ENCODE assay signal across 12 mouse cellular contexts in the genomic region with DNA sequence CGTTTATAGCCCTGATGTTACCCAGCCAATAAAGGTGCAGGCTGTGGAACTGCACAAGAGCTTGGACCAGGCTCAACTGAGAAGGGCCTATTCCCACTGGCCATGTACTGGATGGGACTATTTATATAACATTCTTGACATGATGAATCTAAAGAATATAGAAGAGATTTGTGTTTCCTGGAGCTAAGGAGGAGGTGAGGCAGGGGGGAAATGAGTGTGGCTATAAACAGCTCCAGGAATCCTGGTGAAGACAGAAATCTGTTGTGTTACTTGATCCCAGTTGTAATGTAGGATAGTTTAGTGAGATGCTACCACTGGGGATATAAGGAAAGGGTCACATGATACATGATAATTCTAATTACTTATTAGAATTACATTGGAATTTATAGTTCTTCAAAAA.
"Had no signal": no experiment of that assay in that cellular context is flagged by ENCODE, and none has a peak within 500 bp of the region (broad histone marks: within the 10 kb centered on the region; RNA-seq: fewer than 3 reads in every experiment).

No protein-coding gene starts in this region.

- H3K9me3 ChIP-seq: limb, embryonic 13.5 days; midbrain, embryonic 13.5 days had no signal

- H3K4me1 ChIP-seq: limb, embryonic 13.5 days; midbrain, embryonic 13.5 days had no signal

- H3K27me3 ChIP-seq: limb, embryonic 13.5 days; midbrain, embryonic 13.5 days had no signal

- DNase-seq: kidney, adult 8-10 months; kidney, postnatal 25 days; layer of hippocampus, adult 9-11 months; lung, adult 18-20 months; right cerebral cortex, postnatal 4 days; spleen, adult 18-20 months; thymus, adult 2 months; thymus, postnatal 25 days had no signal

- H3K4me2 ChIP-seq: limb, embryonic 13.5 days; midbrain, embryonic 13.5 days had no signal

- H3K4me3 ChIP-seq: limb, embryonic 13.5 days; midbrain, embryonic 13.5 days had no signal

- H3K9ac ChIP-seq: limb, embryonic 13.5 days; liver, embryonic 14.5 days; midbrain, embryonic 13.5 days had no signal

- ATAC-seq: intestine, postnatal 0 days; midbrain, embryonic 13.5 days had no signal

- H3K27ac ChIP-seq: limb, embryonic 13.5 days; liver, embryonic 14.5 days; midbrain, embryonic 13.5 days had no signal

- H3K36me3 ChIP-seq: limb, embryonic 13.5 days; midbrain, embryonic 13.5 days had no signal
